Mouse (Mus musculus) hindbrain, embryonic 16.5 days (tissue): ENCODE measurements at regions not wholly inside any gene's neighbourhood (a gene's known extent, or its start where the extent isn't known, plus 50 kb on each side); places are given as distances from the start of the nearest gene placed in this dataset.

Source experiments
- ATAC-seq: fragments of 200-750 bp; cut with Nextera tagmentation; 2 replicates; pipeline ENCODE4 v1.8.0; 2017; ENCODE audit warnings: moderate TSS enrichment, moderate library complexity
- H3K27ac ChIP-seq: fragments of 300-500 bp; sonication (generic); 2 replicates; pipeline ENCODE4 v1.5.1; 2014; ENCODE audit warnings: low read depth, mild to moderate bottlenecking, control low read depth, low read length, moderate library complexity
- H3K27me3 ChIP-seq: fragments of 300-500 bp; sonication (generic); replicated peaks from 2 replicates; pipeline ENCODE4 v1.6.1; 2014; ENCODE audit warnings: low read length; ENCODE audit not compliant: control insufficient read depth, insufficient read depth
- H3K36me3 ChIP-seq: fragments of 300-500 bp; sonication (generic); 2 replicates; pipeline ENCODE4 v1.6.1; 2014; ENCODE audit warnings: mild to moderate bottlenecking, low read length, moderate library complexity, mixed read lengths; ENCODE audit not compliant: control insufficient read depth, insufficient read depth
- H3K4me1 ChIP-seq: fragments of 300-500 bp; sonication (generic); 2 replicates; pipeline ENCODE4 v1.6.1; 2014; ENCODE audit warnings: low read depth, low read length; ENCODE audit not compliant: control insufficient read depth, insufficient read depth
- H3K4me2 ChIP-seq: fragments of 300-500 bp; sonication (generic); 2 replicates; pipeline ENCODE4 v1.6.1; 2014; ENCODE audit warnings: mild to moderate bottlenecking, low read length, control low read depth, moderate library complexity
- H3K4me3 ChIP-seq: fragments of 300-500 bp; sonication (generic); 2 replicates; pipeline ENCODE4 v1.5.1; 2014; ENCODE audit warnings: mild to moderate bottlenecking, low read length, control low read depth, moderate library complexity
- H3K9ac ChIP-seq: fragments of 300-500 bp; sonication (generic); 2 replicates; pipeline ENCODE4 v1.6.1; 2014; ENCODE audit warnings: low read depth, mild to moderate bottlenecking, control low read depth, low read length, moderate library complexity
- H3K9me3 ChIP-seq: fragments of 300-500 bp; sonication (generic); 2 replicates; pipeline ENCODE4 v1.6.1; 2014; ENCODE audit warnings: mild to moderate bottlenecking, low read length, moderate library complexity; ENCODE audit not compliant: control insufficient read depth
- WGBS: fragments of 180-500 bp; shearing (Covaris S2); extraction: QIAGEN DNeasy Blood & Tissue Kit; methylation state at CpG from one replicate; pipeline ENCODE4 v1.1.7; 2014; 5-methylcytosine and 5-hydroxymethylcytosine counted together

DNA sequence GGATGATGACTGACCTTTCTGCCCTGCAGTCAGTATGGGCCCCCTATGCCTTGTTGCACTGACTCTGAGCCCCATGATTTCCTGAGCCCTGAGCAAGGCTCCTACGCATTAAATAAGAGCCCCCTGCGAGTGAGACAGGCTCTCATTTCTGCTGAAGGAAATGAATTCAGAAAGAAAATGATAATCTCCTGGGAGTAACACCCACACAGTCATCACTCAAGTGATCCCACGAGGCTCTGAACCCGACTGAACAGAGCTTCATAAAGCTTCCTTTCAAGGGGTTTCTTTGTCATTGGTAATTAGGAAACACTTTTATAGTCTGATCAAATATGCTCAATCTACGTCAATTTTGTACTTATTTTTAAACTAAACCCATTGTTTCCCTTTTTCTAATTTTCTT is 330.2 kb downstream of the Olfr1505 start:
- ATAC-seq = no peak

DNA sequence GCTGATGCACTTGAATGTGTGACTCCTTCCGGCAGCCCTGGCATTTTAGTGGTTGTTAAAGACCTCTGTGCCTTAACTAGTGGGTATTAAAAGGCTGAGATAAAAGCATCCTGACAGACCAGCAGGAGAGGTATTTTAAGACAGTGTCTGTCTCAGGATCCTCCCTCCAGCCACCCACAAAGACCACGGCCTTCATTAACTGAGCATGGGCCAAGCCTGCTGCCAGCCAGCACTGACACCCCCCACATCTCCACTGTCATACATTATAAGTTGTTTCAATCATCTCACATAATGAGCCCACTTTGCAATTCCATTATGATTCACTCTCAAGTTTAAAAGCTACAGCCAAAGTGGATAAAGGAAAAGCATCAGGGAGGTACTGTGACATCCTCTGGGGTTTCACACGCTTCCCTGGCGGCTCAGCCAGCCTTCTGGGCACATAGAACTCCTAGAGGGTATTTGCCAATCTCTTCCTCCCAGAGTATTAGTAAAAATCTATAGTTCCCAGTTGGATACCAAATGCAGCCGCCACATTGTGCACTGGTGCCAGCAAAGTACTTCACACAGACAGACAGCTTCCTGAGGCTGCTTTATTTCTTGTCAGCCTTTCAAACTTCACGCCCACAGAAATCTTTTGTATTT is 333.8 kb downstream of the Olfr1505 start:
- Histone ChIP-seq H3K27me3 (no peaks in the 10 kb centered on the region; the same call in 1 of the 2 replicates), H3K27ac (no peak overlapping the region), H3K4me3 (no peak overlapping the region), H3K36me3 (no peaks in the 10 kb centered on the region), H3K4me2 (no peak overlapping the region), H3K9ac (no peak overlapping the region), H3K9me3 (no peaks in the 10 kb centered on the region), H3K4me1 (peaks cover 14% of the 10 kb centered on the region)
- peak; percentile 79 for ATAC-seq
- WGBS = 36% methylated on average over 6 of the region's 6 CpGs

More for the DNA sequence above, 330.2 kb downstream of the Olfr1505 start:
- Histone ChIP-seq H3K9ac (no peak overlapping the region), H3K9me3 (no peaks in the 10 kb centered on the region), H3K36me3 (no peaks in the 10 kb centered on the region), H3K27ac (no peak overlapping the region), H3K4me3 (no peak overlapping the region), H3K4me2 (no peak overlapping the region), H3K27me3 (no peaks in the 10 kb centered on the region), H3K4me1 (peaks cover 18% of the 10 kb centered on the region)
- 37% methylated on average over 5 of the region's 5 CpGs for WGBS

DNA sequence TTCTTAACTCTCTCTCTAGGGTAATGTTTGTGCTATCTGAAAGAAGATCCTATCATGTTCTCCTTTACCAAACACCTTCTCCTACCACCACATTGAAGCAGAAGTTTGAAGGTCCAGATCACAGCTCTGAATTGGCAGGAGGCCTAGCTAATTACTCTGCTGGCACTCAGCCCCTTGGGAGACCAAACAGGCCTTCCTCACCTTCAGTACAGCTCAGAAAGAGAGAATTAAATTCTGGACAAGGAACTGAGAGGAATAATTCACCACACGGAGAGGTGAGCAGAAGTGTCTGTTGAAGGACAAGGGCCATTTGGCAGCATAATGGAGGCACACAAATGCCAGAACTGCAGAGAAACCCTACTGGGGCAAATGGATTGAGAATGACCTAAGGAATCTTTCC is 334.6 kb downstream of the Olfr1505 start:
- WGBS = 27% methylated on average over 1 of the region's 1 CpGs
- H3K27ac ChIP-seq = no peak overlapping the region
- no peak for ATAC-seq
- no peak overlapping the region for H3K4me3 ChIP-seq
- H3K9me3 ChIP-seq = no peaks in the 10 kb centered on the region
- H3K36me3 ChIP-seq = no peaks in the 10 kb centered on the region
- no peak overlapping the region for H3K4me2 ChIP-seq
- H3K4me1 ChIP-seq = peaks cover 14% of the 10 kb centered on the region
- no peaks in the 10 kb centered on the region; the same call in 1 of the 2 replicates for H3K27me3 ChIP-seq
- H3K9ac ChIP-seq = no peak overlapping the region

DNA sequence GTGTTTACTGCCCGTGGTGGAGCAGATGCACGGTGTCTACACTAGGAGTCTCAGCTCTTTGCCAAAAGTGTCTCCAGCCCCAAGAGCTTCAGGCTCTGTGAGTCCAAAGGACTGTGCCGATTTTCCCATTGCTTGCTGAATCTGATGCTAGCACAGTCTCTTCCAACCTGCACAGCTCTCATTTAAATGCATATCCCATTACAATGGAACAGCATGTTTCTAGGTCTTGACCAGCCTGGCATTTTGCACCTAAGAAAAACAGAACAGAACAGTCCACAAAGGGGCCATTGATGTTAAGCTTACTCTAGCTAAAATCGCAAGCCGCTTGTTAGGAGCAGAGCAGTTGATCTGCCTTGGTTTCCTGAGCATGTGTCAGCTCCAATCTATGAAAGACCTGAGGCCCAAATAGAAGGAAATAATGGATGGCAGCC is 339.2 kb downstream of the Tle4 start:
- Histone ChIP-seq H3K9ac (no peak overlapping the region), H3K9me3 (no peaks in the 10 kb centered on the region), H3K27ac (no peak overlapping the region), H3K36me3 (no peaks in the 10 kb centered on the region), H3K4me2 (no peak overlapping the region; the same call in 1 of the 2 replicates), H3K4me3 (no peak overlapping the region), H3K4me1 (peaks cover 5% of the 10 kb centered on the region), H3K27me3 (no peaks in the 10 kb centered on the region; the same call in 1 of the 2 replicates)
- 14% methylated on average over 5 of the region's 5 CpGs for WGBS
- ATAC-seq = peak; percentile 58; the same call in 1 of the 2 replicates

DNA sequence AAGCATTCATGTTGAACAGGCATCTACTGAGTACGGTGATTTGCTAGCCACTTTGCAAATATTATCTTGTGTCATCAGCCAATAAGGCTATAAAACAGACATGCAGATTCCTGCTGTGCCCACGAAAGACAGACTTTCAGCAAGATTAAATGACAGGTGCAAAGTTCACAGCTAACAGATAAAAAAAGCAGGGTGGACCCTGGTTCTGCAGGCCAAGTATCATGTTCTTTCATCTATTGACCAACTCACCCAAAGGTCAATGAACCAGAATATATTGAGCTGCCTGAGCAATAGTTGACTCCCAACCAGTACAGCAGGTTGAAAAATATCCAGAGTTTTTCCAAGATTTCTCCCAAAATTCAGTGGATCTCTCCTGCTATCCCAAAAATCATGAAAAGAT is 338.6 kb downstream of the Tle4 start:
- Histone ChIP-seq H3K4me3 (no peak overlapping the region), H3K27ac (no peak overlapping the region), H3K4me1 (peaks cover 5% of the 10 kb centered on the region), H3K4me2 (no peak overlapping the region), H3K9me3 (no peaks in the 10 kb centered on the region), H3K36me3 (no peaks in the 10 kb centered on the region), H3K9ac (no peak overlapping the region), H3K27me3 (no peaks in the 10 kb centered on the region; the same call in 1 of the 2 replicates)
- WGBS = 27% methylated on average over 2 of the region's 2 CpGs
- ATAC-seq = no peak

DNA sequence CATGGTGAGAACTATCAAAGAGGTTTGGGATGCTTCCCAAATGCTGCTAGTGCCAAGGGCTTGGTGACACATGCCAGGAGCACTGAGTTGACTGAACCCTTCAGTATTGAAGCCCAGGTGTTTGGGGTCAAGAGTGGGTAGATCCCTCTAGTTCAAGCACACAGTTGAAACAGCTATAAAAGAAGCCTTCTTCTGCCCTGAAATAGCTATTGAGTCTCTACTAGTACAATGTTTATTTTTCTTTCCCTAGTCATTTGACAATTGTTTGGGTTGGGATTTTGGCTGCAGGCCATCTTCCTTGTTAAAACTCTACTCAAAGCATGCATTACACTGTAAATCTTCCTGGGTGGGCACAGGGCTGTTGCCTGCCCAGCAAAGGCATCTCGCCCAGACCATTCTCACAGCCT is 308.5 kb downstream of the Tle4 start:
- Histone ChIP-seq H3K9me3 (no peaks in the 10 kb centered on the region), H3K4me3 (no peak overlapping the region), H3K27me3 (no peaks in the 10 kb centered on the region), H3K4me1 (no peaks in the 10 kb centered on the region), H3K36me3 (no peaks in the 10 kb centered on the region), H3K9ac (no peak overlapping the region), H3K27ac (no peak overlapping the region), H3K4me2 (no peak overlapping the region)
- 47% methylated on average over 1 of the region's 1 CpGs for WGBS
- ATAC-seq = peak; percentile 81

DNA sequence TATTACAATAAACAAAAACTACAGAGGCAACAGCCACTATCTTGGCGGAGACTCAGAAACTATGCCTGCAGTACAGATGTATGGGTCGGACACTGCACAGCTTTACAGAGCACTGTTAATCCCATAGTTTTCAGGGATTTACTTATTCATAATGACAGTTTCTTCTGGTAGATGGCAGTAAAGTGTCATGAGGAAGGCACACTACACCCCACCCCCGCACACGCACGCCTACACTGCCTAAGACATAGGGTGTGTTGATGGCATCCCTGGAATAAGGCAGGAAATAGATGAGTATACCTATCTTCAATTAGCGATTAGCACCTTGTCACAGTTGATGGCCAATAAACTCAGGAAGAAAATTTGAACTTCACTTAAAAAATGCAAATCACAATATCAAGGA is 306.9 kb downstream of the Tle4 start:
- no peaks in the 10 kb centered on the region for H3K4me1 ChIP-seq
- H3K9ac ChIP-seq = no peak overlapping the region
- no peaks in the 10 kb centered on the region for H3K36me3 ChIP-seq
- H3K9me3 ChIP-seq = no peaks in the 10 kb centered on the region
- H3K4me2 ChIP-seq = no peak overlapping the region
- H3K4me3 ChIP-seq = no peak overlapping the region
- no peak overlapping the region for H3K27ac ChIP-seq
- H3K27me3 ChIP-seq = no peaks in the 10 kb centered on the region
- ATAC-seq = peak; percentile 70
- WGBS = 69% methylated on average over 6 of the region's 6 CpGs

DNA sequence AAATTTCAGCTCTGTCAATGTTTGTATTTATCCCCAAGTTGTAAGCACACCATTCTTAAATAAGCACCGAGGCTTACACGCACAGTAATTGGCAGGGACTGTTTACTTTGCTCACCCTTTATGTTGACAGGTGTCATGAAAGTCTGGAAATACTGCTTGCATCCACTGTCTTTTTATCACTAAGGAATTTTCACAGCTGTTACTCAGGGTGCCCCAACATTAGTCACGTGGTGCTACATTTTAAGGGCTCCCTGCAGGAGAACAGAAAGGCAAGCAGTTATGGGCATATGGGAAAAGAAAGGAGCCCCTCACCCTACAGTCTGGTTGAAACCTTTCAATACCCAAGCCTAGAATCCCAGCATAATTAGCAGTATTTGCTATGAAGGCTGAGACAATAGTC is 304.7 kb downstream of the Tle4 start:
- no peaks in the 10 kb centered on the region for H3K9me3 ChIP-seq
- H3K27ac ChIP-seq = no peak overlapping the region
- no peak overlapping the region for H3K4me3 ChIP-seq
- H3K27me3 ChIP-seq = no peaks in the 10 kb centered on the region
- no peak for ATAC-seq
- H3K4me2 ChIP-seq = no peak overlapping the region
- no peaks in the 10 kb centered on the region for H3K4me1 ChIP-seq
- H3K9ac ChIP-seq = no peak overlapping the region
- no peaks in the 10 kb centered on the region for H3K36me3 ChIP-seq
- WGBS = 71% methylated on average over 3 of the region's 3 CpGs

DNA sequence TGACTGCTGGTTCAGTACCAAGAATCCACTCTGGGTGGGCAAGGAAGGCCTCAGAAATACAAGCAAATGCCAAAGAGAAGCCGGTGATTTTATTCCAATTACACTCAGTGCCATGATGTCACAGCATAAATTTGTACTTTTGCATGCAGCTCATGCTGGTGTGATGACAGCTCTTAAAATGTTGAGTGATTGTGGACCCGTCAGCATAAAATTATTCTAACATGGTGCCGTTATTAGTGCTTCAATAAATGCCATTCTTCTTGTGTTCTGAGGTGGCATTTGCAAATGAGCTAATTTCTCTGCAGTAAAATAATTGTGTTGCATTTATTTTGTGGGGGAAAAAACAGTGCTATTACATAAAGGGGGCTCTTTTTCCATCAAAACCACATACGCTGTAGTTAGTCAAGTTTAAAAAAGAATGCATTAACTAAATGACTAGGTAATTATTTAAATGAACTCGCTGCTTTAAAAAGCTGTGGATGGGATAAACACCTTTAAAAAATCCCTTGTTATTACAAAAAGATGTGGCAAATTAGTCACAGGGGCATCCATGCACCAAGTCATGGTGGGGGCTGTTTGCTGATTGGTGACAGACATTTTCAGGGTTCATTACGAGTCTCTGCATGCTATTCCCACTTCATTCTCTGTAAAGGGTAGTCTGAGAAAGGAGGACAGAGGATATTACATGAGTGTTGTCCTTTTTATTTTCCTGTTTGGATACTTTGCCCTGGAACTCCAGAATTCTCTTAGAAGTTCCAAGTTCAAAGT is 296.5 kb downstream of the Tle4 start:
- WGBS = 55% methylated on average over 6 of the region's 6 CpGs
- no peak overlapping the region for H3K27ac ChIP-seq
- 0 out of 2 replicates have a peak, but pooled peaks have one; percentile 34 for ATAC-seq

More for the DNA sequence above, 296.5 kb downstream of the Tle4 start:
- Histone ChIP-seq H3K36me3 (no peaks in the 10 kb centered on the region), H3K9ac (no peak overlapping the region), H3K4me2 (no peak overlapping the region), H3K4me3 (no peak overlapping the region), H3K27me3 (no peaks in the 10 kb centered on the region), H3K9me3 (no peaks in the 10 kb centered on the region), H3K4me1 (no peaks in the 10 kb centered on the region)
